20 mouse cellular contexts compared by ENCODE assay signal in the genomic region with DNA sequence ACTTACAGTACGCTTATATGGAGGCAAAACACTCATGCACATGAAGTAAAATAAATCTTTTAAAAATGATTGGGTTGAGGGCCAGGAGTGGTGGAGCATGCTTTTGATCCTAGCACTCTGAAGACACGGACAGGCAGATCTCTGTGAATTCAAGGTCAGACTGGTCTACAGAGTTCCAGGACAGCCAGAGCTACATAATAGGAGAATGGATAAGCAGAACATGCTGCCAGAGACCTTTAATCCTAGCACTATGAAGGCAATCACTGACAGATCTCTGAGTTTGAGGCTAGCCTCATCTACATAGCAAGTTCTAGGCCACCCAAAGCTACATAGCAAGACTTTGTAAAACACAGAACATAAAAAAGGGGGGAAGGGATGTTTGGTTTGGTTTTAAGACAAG. TPM values are rescaled to one million over a fixed set of nuclear protein-coding genes. Genes with fewer than 3 reads are reported as not detected.
DNase-seq lines count a peak whose midpoint lies in the region; ATAC-seq lines count a peak whose summit lies in the region.
"Had no signal": no experiment of that assay in that cellular context is flagged by ENCODE, and none has a peak within 500 bp of the region (broad histone marks: within the 10 kb centered on the region; RNA-seq: fewer than 3 reads in every experiment).

No protein-coding gene starts in this region.

- H3K4me3 ChIP-seq in forebrain, embryonic 12.5 days (replicated peaks), result no peak overlapping the region
- no peak overlapping the region for H3K4me3 ChIP-seq in forebrain, embryonic 16.5 days (replicated peaks; ENCODE audit: low read length)
- no peak overlapping the region for H3K4me3 ChIP-seq in limb, embryonic 12.5 days (replicated peaks)
- H3K4me3 ChIP-seq in limb, embryonic 10.5 days, result no peak overlapping the region
- H3K4me3 ChIP-seq: hindbrain, embryonic 10.5 days; layer of hippocampus, adult 2 months; left cerebral cortex, adult 2 months had no signal

- H3K9ac ChIP-seq in forebrain, embryonic 12.5 days, result peak overlapping the region; percentile 17; the same call in 1 of the 2 replicates
- no peak overlapping the region for H3K9ac ChIP-seq in forebrain, embryonic 16.5 days (replicated peaks; ENCODE audit: low read depth, low read length)
- H3K9ac ChIP-seq in limb, embryonic 12.5 days (replicated peaks), result no peak overlapping the region
- H3K9ac ChIP-seq: liver, postnatal 0 days had no signal

- no peaks in the 10 kb centered on the region for H3K27me3 ChIP-seq in forebrain, embryonic 12.5 days
- H3K27me3 ChIP-seq in forebrain, embryonic 16.5 days (replicated peaks; ENCODE audit: control insufficient read depth, insufficient read depth, low read length), result no peaks in the 10 kb centered on the region
- no peaks in the 10 kb centered on the region for H3K27me3 ChIP-seq in limb, embryonic 12.5 days
- H3K27me3 ChIP-seq in limb, embryonic 10.5 days (ENCODE audit: low read depth, poor library complexity, severe bottlenecking), result no peaks in the 10 kb centered on the region

- WGBS in forebrain, embryonic 12.5 days, result 87% methylated on average over 2 of the region's 2 CpGs
- 90% methylated on average over 2 of the region's 2 CpGs for WGBS in forebrain, embryonic 16.5 days
- 78% methylated on average over 2 of the region's 2 CpGs for WGBS in limb, embryonic 12.5 days
- 88% methylated on average over 2 of the region's 2 CpGs for WGBS in limb, embryonic 10.5 days

- no peak overlapping the region for H3K27ac ChIP-seq in forebrain, embryonic 12.5 days
- no peak overlapping the region for H3K27ac ChIP-seq in forebrain, embryonic 16.5 days (ENCODE audit: low read length)
- H3K27ac ChIP-seq in limb, embryonic 12.5 days, result no peak overlapping the region
- H3K27ac ChIP-seq in limb, embryonic 10.5 days, result no peak overlapping the region
- H3K27ac ChIP-seq: hindbrain, embryonic 10.5 days; layer of hippocampus, adult 2 months; left cerebral cortex, adult 2 months; macrophage had no signal

- no peak for DNase-seq in limb, embryonic 10.5 days (ENCODE audit: low spot score)
- DNase-seq in testis, postnatal 10 days (ENCODE audit: low spot score), result peak; percentile 10
- DNase-seq in testis, postnatal 14 days (ENCODE audit: low spot score), result no peak
- DNase-seq in left cerebral cortex, adult 18-20 months (ENCODE audit: low spot score in 2 of 2), result no peak
- DNase-seq in cerebellum, postnatal 10 days, result no peak
- DNase-seq: cerebellum, adult 9-11 months; kidney, adult 18-20 months; kidney, postnatal 10 days; liver, postnatal 0 days; right cerebral cortex, adult 18-20 months had no signal

- H3K4me1 ChIP-seq in forebrain, embryonic 12.5 days, result peaks cover 28% of the 10 kb centered on the region
- peaks cover 24% of the 10 kb centered on the region for H3K4me1 ChIP-seq in forebrain, embryonic 16.5 days (replicated peaks; ENCODE audit: control insufficient read depth, insufficient read depth, low read length)
- peaks cover 26% of the 10 kb centered on the region for H3K4me1 ChIP-seq in limb, embryonic 12.5 days (replicated peaks)
- peaks cover 35% of the 10 kb centered on the region for H3K4me1 ChIP-seq in limb, embryonic 10.5 days

- no peak for ATAC-seq in forebrain, embryonic 12.5 days (ENCODE audit: low FRiP score)
- ATAC-seq in forebrain, embryonic 16.5 days, result no peak
- no peak for ATAC-seq in limb, embryonic 12.5 days (ENCODE audit: insufficient number of reproducible peaks, insufficient read depth, low FRiP score, low TSS enrichment, low read depth)
- ATAC-seq: forebrain, embryonic 14.5 days; liver, postnatal 0 days had no signal

- no peaks in the 10 kb centered on the region for H3K9me3 ChIP-seq in forebrain, embryonic 12.5 days
- no peaks in the 10 kb centered on the region for H3K9me3 ChIP-seq in forebrain, embryonic 16.5 days (ENCODE audit: control insufficient read depth, low read length)
- H3K9me3 ChIP-seq in limb, embryonic 12.5 days, result no peaks in the 10 kb centered on the region
- no peaks in the 10 kb centered on the region for H3K9me3 ChIP-seq in limb, embryonic 10.5 days (replicated peaks)

- H3K4me2 ChIP-seq in forebrain, embryonic 12.5 days, result no peak overlapping the region
- H3K4me2 ChIP-seq in forebrain, embryonic 16.5 days (ENCODE audit: low read length), result no peak overlapping the region; the same call in 1 of the 2 replicates
- H3K4me2 ChIP-seq in limb, embryonic 12.5 days, result peak overlapping the region; percentile 8; the same call in 1 of the 2 replicates

- peaks cover 32% of the 10 kb centered on the region for H3K36me3 ChIP-seq in forebrain, embryonic 12.5 days (replicated peaks)
- H3K36me3 ChIP-seq in forebrain, embryonic 16.5 days (ENCODE audit: control insufficient read depth, insufficient read depth), result peaks cover 15% of the 10 kb centered on the region
- peaks cover 33% of the 10 kb centered on the region for H3K36me3 ChIP-seq in limb, embryonic 12.5 days
- peaks cover 56% of the 10 kb centered on the region for H3K36me3 ChIP-seq in limb, embryonic 10.5 days

RNA-seq across cellular contexts. Expression of gene Gm20422, which starts 2.6 kb away (rescaled TPM):
- 0.42 TPM in 1 of 2 replicates, not detected in the other for polyA plus RNA-seq in forebrain, embryonic 12.5 days (2016; fragmentation: Nextera tagmentation; extraction: Ambion mirVana)
- 0.35 and 0.97 TPM in 2 replicates for polyA plus RNA-seq in forebrain, embryonic 16.5 days (2015; fragmentation: Nextera tagmentation; extraction: Ambion mirVana)
- polyA plus RNA-seq in limb, embryonic 12.5 days (2016; fragmentation: Nextera tagmentation; extraction: Ambion mirVana), result not detected in 2 replicates
- polyA plus RNA-seq in limb, embryonic 10.5 days (2016; fragmentation: Nextera tagmentation; extraction: Ambion mirVana), result 0.19 TPM in 1 of 2 replicates, not detected in the other
- 1 to 10 TPM in 1 of 2 experiments, not detected in 1; 1.3 TPM for total RNA-seq in left cerebral cortex, adult 18-20 months (2021)
- polyA plus RNA-seq: heart, embryonic 16.5 days; macrophage; small intestine, adult 2 months had no signal

RNA-seq across cellular contexts. Expression of gene Atp13a1, which starts 18.9 kb away (rescaled TPM):
- 53.5 and 55.3 TPM in 2 replicates for polyA plus RNA-seq in forebrain, embryonic 12.5 days (2016; fragmentation: Nextera tagmentation; extraction: Ambion mirVana)
- polyA plus RNA-seq in forebrain, embryonic 16.5 days (2015; fragmentation: Nextera tagmentation; extraction: Ambion mirVana), result 57.1 and 58.0 TPM in 2 replicates
- polyA plus RNA-seq in limb, embryonic 12.5 days (2016; fragmentation: Nextera tagmentation; extraction: Ambion mirVana), result 53.3 and 57.7 TPM in 2 replicates
- 65.7 and 70.0 TPM in 2 replicates for polyA plus RNA-seq in limb, embryonic 10.5 days (2016; fragmentation: Nextera tagmentation; extraction: Ambion mirVana)
- 10 to 100 TPM; 36.2 to 36.4 TPM for total RNA-seq in left cerebral cortex, adult 18-20 months (2021)

RNA-seq across cellular contexts. Expression of gene Zfp866, which starts 18.9 kb away (rescaled TPM):
- polyA plus RNA-seq in forebrain, embryonic 12.5 days (2016; fragmentation: Nextera tagmentation; extraction: Ambion mirVana), result 42.3 and 43.1 TPM in 2 replicates
- polyA plus RNA-seq in forebrain, embryonic 16.5 days (2015; fragmentation: Nextera tagmentation; extraction: Ambion mirVana), result 48.5 and 51.0 TPM in 2 replicates
- polyA plus RNA-seq in limb, embryonic 12.5 days (2016; fragmentation: Nextera tagmentation; extraction: Ambion mirVana), result 38.1 and 40.3 TPM in 2 replicates
- polyA plus RNA-seq in limb, embryonic 10.5 days (2016; fragmentation: Nextera tagmentation; extraction: Ambion mirVana), result 31.1 and 38.1 TPM in 2 replicates
- 10 to 100 TPM; 26.6 to 27.8 TPM for total RNA-seq in left cerebral cortex, adult 18-20 months (2021)

RNA-seq across cellular contexts. Expression of gene Zfp963, which starts 22.3 kb away (rescaled TPM):
- polyA plus RNA-seq in forebrain, embryonic 12.5 days (2016; fragmentation: Nextera tagmentation; extraction: Ambion mirVana), result 7.7 and 7.8 TPM in 2 replicates
- 9.6 and 10.0 TPM in 2 replicates for polyA plus RNA-seq in forebrain, embryonic 16.5 days (2015; fragmentation: Nextera tagmentation; extraction: Ambion mirVana)
- polyA plus RNA-seq in limb, embryonic 12.5 days (2016; fragmentation: Nextera tagmentation; extraction: Ambion mirVana), result 5.9 and 7.2 TPM in 2 replicates
- 4.3 and 6.4 TPM in 2 replicates for polyA plus RNA-seq in limb, embryonic 10.5 days (2016; fragmentation: Nextera tagmentation; extraction: Ambion mirVana)
- 1 to 10 TPM; 2.6 to 5.1 TPM for total RNA-seq in left cerebral cortex, adult 18-20 months (2021)

RNA-seq across cellular contexts. Expression of gene Gmip, which starts 36.4 kb away (rescaled TPM):
- 17.2 and 17.3 TPM in 2 replicates for polyA plus RNA-seq in forebrain, embryonic 12.5 days (2016; fragmentation: Nextera tagmentation; extraction: Ambion mirVana)
- polyA plus RNA-seq in forebrain, embryonic 16.5 days (2015; fragmentation: Nextera tagmentation; extraction: Ambion mirVana), result 40.0 and 51.7 TPM in 2 replicates
- polyA plus RNA-seq in limb, embryonic 12.5 days (2016; fragmentation: Nextera tagmentation; extraction: Ambion mirVana), result 5.8 and 7.5 TPM in 2 replicates
- polyA plus RNA-seq in limb, embryonic 10.5 days (2016; fragmentation: Nextera tagmentation; extraction: Ambion mirVana), result 9.3 and 9.6 TPM in 2 replicates
- 10 to 100 TPM in 1 of 2 experiments, 1 to 10 TPM in 1; 9.0 to 12.8 TPM for total RNA-seq in left cerebral cortex, adult 18-20 months (2021)
